9 mouse cellular contexts compared by ENCODE assay signal in genomic region chr12:105967806-105968205, GRCm38 (mm10). TPM values are rescaled to one million over a fixed set of nuclear protein-coding genes. Genes with fewer than 3 reads are reported as not detected.
DNase-seq lines count a peak whose midpoint lies in the region; ATAC-seq and TF ChIP-seq lines count a peak whose summit lies in the region.
"Had no signal": no experiment of that assay in that cellular context is flagged by ENCODE, and none has a peak within 500 bp of the region (broad histone marks: within the 10 kb centered on the region; RNA-seq: fewer than 3 reads in every experiment).

No protein-coding gene starts in this region.

- peak overlapping the region; percentile 31 for H3K4me3 ChIP-seq in kidney, embryonic 15.5 days (replicated peaks)
- H3K4me3 ChIP-seq in embryonic facial prominence, embryonic 13.5 days: peak overlapping the region; percentile 21
- peak overlapping the region; percentile 16 for H3K4me3 ChIP-seq in intestine, postnatal 0 days (ENCODE audit: low read depth, low read length)

- H3K9me3 ChIP-seq in kidney, embryonic 15.5 days (replicated peaks): no peaks in the 10 kb centered on the region
- no peaks in the 10 kb centered on the region for H3K9me3 ChIP-seq in embryonic facial prominence, embryonic 13.5 days
- no peaks in the 10 kb centered on the region for H3K9me3 ChIP-seq in intestine, postnatal 0 days (ENCODE audit: control insufficient read depth)

- 6% methylated on average over 18 of the region's 18 CpGs for WGBS in kidney, embryonic 15.5 days
- WGBS in embryonic facial prominence, embryonic 13.5 days: 4% methylated on average over 18 of the region's 18 CpGs
- 10% methylated on average over 18 of the region's 18 CpGs for WGBS in intestine, postnatal 0 days

- no peak overlapping the region for H3K9ac ChIP-seq in kidney, embryonic 15.5 days
- peak overlapping the region; percentile 27; the same call in 1 of the 2 replicates for H3K9ac ChIP-seq in embryonic facial prominence, embryonic 13.5 days
- no peak overlapping the region for H3K9ac ChIP-seq in intestine, postnatal 0 days (ENCODE audit: low read depth, low read length)

- no peaks in the 10 kb centered on the region for H3K36me3 ChIP-seq in kidney, embryonic 15.5 days
- no peaks in the 10 kb centered on the region for H3K36me3 ChIP-seq in embryonic facial prominence, embryonic 13.5 days
- no peaks in the 10 kb centered on the region for H3K36me3 ChIP-seq in intestine, postnatal 0 days (ENCODE audit: control insufficient read depth, insufficient read depth)

- intact Hi-C loops in gastrocnemius, postnatal 36 days (cut with DNase I): no loop called here

- H3K27me3 ChIP-seq in kidney, embryonic 15.5 days: peaks cover 26% of the 10 kb centered on the region
- peaks cover 2% of the 10 kb centered on the region; the same call in 1 of the 2 replicates for H3K27me3 ChIP-seq in embryonic facial prominence, embryonic 13.5 days
- H3K27me3 ChIP-seq in intestine, postnatal 0 days (replicated peaks; ENCODE audit: control insufficient read depth, insufficient read depth, low read length): no peaks in the 10 kb centered on the region

- no peak for DNase-seq in kidney, postnatal 14 days
- peak; percentile 14 to 15 for DNase-seq in natural killer cell, adult 2 months (ENCODE audit: low spot score in 2 of 2)
- no peak for DNase-seq in gastrocnemius, postnatal 36 days
- DNase-seq in adipocyte (ENCODE audit: low spot score): no peak
- DNase-seq: kidney, adult 2 months had no signal

- no peak for ATAC-seq in kidney, embryonic 15.5 days (replicated peaks; ENCODE audit: low FRiP score)
- ATAC-seq in embryonic facial prominence, embryonic 13.5 days (ENCODE audit: insufficient number of reproducible peaks, insufficient read depth, low FRiP score, low TSS enrichment, low read depth): no peak
- ATAC-seq in intestine, postnatal 0 days: no peak
- no peak for ATAC-seq in activated CD4-positive, CD25-positive, alpha-beta regulatory T cell, adult 4 months

- peak overlapping the region; percentile 56 for H3K4me2 ChIP-seq in kidney, embryonic 15.5 days
- peak overlapping the region; percentile 55 for H3K4me2 ChIP-seq in embryonic facial prominence, embryonic 13.5 days
- H3K4me2 ChIP-seq in intestine, postnatal 0 days (replicated peaks; ENCODE audit: low read depth): peak overlapping the region; percentile 45

- no peak overlapping the region for H3K27ac ChIP-seq in kidney, embryonic 15.5 days
- no peak overlapping the region for H3K27ac ChIP-seq in embryonic facial prominence, embryonic 13.5 days
- H3K27ac ChIP-seq in intestine, postnatal 0 days (ENCODE audit: low read depth, low read length): no peak overlapping the region

- TF ChIP-seq CTCF in intestine, postnatal 0 days (IDR thresholded peaks at IDR 0.05; ENCODE audit: low read depth): no peak

- peaks cover 17% of the 10 kb centered on the region for H3K4me1 ChIP-seq in kidney, embryonic 15.5 days
- H3K4me1 ChIP-seq in embryonic facial prominence, embryonic 13.5 days: peaks cover 21% of the 10 kb centered on the region
- H3K4me1 ChIP-seq in intestine, postnatal 0 days (replicated peaks; ENCODE audit: control insufficient read depth, insufficient read depth, low read length): 0 out of 2 replicates have a peak, but pooled peaks cover 5% of the 10 kb centered on the region

RNA-seq across cellular contexts. Expression of gene Vrk1, which starts 42.2 kb away (rescaled TPM):
- polyA plus RNA-seq in kidney, embryonic 15.5 days (2015; fragmentation: Nextera tagmentation; extraction: Ambion mirVana): 71.3 and 77.7 TPM in 2 replicates
- polyA plus RNA-seq in embryonic facial prominence, embryonic 13.5 days (2015; fragmentation: Nextera tagmentation; extraction: Ambion mirVana): 65.7 and 73.8 TPM in 2 replicates
- 20.4 and 23.0 TPM in 2 replicates for polyA plus RNA-seq in intestine, postnatal 0 days (2015; fragmentation: Nextera tagmentation; extraction: Ambion mirVana)
- 100 to 1,000 TPM; 161 to 189 TPM for polyA plus RNA-seq in activated CD4-positive, CD25-positive, alpha-beta regulatory T cell, adult 4 months (2017; shearing (Covaris generic))
- total RNA-seq in gastrocnemius, postnatal 36 days (2021): 1 to 10 TPM; 3.2 to 4.0 TPM

Comparison
In these comparisons a context has a peak if more than half of its experiments do, and no peak if none do; other contexts are left out.
1. DNase-seq: peak in natural killer cell, adult 2 months (2 of 2); none in kidney, postnatal 14 days (single experiment), gastrocnemius, postnatal 36 days (0 of 2) and adipocyte (single experiment).
2. Peak in every context shown above with its lines, with median percentiles within 50 percentile points of each other: H3K4me2 ChIP-seq and H3K4me3 ChIP-seq.